Mouse (Mus musculus): ENCODE data around the gene Neil3. TPM values are rescaled to one million over a fixed set of nuclear protein-coding genes. Genes with fewer than 3 reads are reported as not detected.

Neil3 gene
- polyA plus RNA-seq (2017; shearing (Covaris generic)), result 1.0 TPM

GRCm38 (mm10) chr8:53638495-53639171, at the start of gene Neil3:
TSS of gene Neil3 (minus strand) at chr8:53639065.

Other genes with a start within 250 kb of the Neil3 start
- 42.8 TPM for gene Aga, start 127.3 kb downstream of the Neil3 start, polyA plus RNA-seq (2017; shearing (Covaris generic))

Data from CD4-positive, CD25-positive, alpha-beta regulatory T cell, adult 9 weeks (primary cell).